Mouse (Mus musculus) layer of hippocampus, postnatal 10 days (tissue): Measurements from ENCODE around the gene Sub1. TPM values are rescaled to one million over a fixed set of nuclear protein-coding genes. Genes with fewer than 3 reads are reported as not detected.

Experiments used
- DNase-seq, 2 experiments: peaks; one replicate each; pipeline ENCODE4 v3.0.0; 2021; ENCODE audit warnings: low spot score in 2 of 2
- total RNA-seq, 2 experiments: library from RNA; stranded (reverse); gene quantifications; 2 replicates each; pipeline ENCODE4 v1.2.3; 2021

The Sub1 gene
- total RNA-seq, 2 experiments from 2014 or later = 338 to 348 TPM

- no peak for DNase-seq
These were observed 27.9 kb downstream of the Sub1 start for GRCm38 (mm10) chr15:11968851-11969250.

GRCm38 (mm10) chr15:11966367-11966766, 30.4 kb downstream of the Sub1 start:
- DNase-seq = peak; percentile 66 to 70

- DNase-seq = no peak
These were observed 31.5 kb downstream of the Sub1 start for GRCm38 (mm10) chr15:11965201-11965845.

- DNase-seq = no peak
These were observed 32.8 kb downstream of the Sub1 start for GRCm38 (mm10) chr15:11963791-11964525.

GRCm38 (mm10) chr15:11959716-11960115, 37.1 kb downstream of the Sub1 start:
- DNase-seq = no peak

- DNase-seq = no peak
These were observed 40.7 kb downstream of the Sub1 start for GRCm38 (mm10) chr15:11956129-11956528.

- DNase-seq = no peak
These were observed 42.6 kb downstream of the Sub1 start for GRCm38 (mm10) chr15:11954190-11954589.

GRCm38 (mm10) chr15:11952159-11952558, 44.6 kb downstream of the Sub1 start:
- no peak for DNase-seq

- no peak for DNase-seq
These were observed 45.6 kb downstream of the Sub1 start for GRCm38 (mm10) chr15:11951181-11951580.

GRCm38 (mm10) chr15:11950144-11950543, 46.6 kb downstream of the Sub1 start:
- DNase-seq = no peak

GRCm38 (mm10) chr15:11949490-11949889, 47.3 kb downstream of the Sub1 start:
- no peak for DNase-seq

- no peak for DNase-seq
These were observed 55.9 kb downstream of the Sub1 start for GRCm38 (mm10) chr15:11940855-11941254.

Other genes with a start within 250 kb of the Sub1 start
- 10 to 100 TPM; 20.1 to 21.6 TPM for gene Npr3, start 89.7 kb downstream of the Sub1 start, total RNA-seq
- 100 to 1,000 TPM; 278 to 285 TPM for gene Zfr, start 120.8 kb upstream of the Sub1 start, total RNA-seq
- 10 to 100 TPM; 17.4 to 18.8 TPM for gene Mtmr12, start 208.0 kb upstream of the Sub1 start, total RNA-seq